Mouse (Mus musculus): ENCODE measurements around the gene Eya3. TPM values are rescaled to one million over a fixed set of nuclear protein-coding genes. Genes with fewer than 3 reads are reported as not detected.

Eya3 gene
- total RNA-seq (2023) = 39.3 TPM

DNA sequence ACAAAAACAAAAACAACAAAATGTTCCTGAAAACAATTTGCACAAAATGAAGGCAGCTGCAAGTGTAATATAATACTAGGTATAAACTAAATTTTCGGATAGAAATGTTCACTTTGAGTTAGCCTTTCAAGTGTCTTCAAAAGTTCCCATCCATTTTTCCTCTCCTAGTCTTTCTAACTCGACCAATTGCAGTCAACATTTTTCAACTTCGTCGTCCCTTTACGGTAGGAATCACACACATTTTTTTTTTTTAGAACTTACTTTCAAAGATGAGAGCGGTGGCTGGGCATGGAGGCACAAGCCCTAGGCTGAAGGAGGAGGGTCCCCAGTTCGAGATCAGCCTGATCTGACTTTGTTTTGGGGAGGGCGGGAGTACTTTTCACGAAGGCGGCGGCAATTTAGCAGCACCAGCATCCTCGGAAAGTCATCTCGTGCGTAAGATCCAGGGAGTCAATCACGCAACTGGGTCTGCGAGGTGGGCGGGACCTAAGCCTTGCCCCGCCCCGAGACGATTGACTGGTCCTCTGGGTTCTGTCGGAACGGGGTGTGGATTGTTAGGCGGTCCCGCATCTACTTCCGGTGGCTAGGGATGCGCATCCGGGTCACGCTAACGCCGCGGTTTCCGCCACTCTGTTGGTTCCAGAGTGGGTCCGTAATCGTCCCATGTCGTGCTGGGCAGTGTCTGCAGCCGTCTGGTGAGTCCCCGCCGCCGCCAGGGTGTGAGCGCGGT lies at the start of gene Eya3:
TSS of gene Eya3 (plus strand) at position 527 of the 730 bp plus-strand sequence.

DNA sequence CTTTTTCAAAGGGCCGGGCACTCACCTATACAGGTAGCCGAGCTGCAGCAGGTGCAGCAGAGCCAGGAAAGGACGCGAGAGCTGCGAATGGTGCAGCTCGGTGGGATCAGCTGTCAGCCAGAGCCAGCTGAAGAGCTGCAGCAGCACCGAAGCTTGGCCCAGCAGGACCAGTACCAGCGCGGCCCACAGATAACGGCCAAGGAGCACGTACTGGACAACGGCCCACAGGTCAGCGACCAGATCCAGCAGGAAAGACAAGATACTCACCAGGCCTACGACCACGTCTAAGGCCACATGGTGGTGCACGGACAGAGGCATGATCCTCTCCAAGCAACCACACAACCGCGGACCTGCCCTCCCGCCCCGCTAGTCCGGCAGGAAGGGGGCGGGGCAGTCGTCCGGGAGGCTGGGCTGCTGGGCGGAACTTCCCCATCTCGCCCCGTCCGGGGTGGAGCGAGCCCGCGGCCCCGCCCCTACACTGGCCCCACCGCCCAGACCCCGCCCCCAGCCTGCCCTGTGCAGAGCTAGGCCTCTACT lies 93.4 kb downstream of the Eya3 start, which contains the start of gene Xkr8:
TSS of gene Xkr8 (minus strand) at position 399 of the 537 bp plus-strand sequence.

DNA sequence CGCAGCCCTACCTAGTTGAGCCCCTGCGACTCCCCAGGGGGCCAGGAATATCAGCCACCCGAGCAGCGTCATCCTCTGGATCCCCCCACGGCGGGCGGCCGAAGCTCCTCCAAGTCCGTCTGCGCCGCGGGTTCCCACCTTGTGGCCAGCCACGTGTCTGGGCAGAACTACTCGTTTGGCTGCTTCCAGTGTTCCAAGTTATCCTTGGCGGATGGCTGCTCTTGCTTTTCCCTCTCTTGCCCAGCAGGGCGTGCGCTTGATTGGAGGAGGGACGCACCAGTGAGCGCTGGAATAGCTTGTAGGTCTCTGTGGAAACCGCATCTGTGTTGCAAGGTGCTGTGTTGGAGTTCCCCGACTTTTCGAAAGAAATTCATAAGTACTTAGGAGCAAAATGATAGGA lies 118.2 kb downstream of the Eya3 start, which contains the start of gene Smpdl3b:
TSS of gene Smpdl3b (minus strand) at position 279 of the 400 bp plus-strand sequence.

DNA sequence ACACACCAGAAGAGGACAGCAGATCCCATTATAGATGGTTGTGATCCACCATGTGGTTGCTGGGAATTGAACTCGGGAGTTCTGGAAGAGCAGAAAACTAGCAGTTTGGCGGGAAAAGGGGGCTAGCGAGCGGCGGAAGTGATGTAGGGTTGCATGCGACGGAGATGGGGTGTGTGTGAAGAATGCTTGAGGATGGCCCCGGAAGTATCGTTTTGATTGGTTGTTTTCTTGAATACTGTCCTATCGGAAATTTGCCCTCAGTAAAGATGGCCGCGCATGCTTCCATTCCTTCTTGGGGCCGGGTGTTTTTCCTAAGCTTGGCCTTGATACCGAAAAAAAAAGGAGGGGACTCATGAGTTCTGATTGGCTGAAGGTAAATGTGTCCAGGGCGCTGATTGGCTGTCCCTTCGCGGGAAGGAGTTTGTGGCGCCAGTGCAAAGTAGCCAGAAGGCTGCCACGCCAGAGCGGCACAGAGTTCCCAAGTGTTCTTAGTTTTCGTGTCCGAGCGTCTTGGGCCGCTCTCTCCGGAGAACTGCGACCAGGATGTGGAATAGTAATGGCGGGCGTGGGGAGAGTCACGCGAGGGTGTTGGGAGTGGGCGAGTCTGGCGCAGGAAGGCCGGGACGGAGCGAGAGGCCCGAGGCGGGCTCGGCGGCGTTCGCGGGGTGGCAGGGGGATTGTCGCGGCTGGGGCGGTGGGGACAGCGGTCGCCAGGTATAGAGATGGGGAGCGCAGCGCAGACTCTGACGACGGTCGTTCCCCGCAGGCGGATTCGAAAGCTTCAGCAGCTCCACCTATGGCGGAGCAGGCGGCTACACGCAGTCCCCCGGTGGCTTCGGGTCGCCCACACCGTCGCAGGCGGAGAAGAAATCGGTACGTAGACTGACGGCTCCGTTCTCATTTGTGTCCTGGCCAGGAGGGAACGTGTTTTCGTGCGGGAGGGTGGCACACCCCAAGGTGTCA lies 129.4 kb downstream of the Eya3 start, which contains the start of gene Rpa2:
TSS of gene Rpa2 (plus strand) at position 419 of the 963 bp plus-strand sequence.

Other genes starting within 250 kb of the Eya3 start
- gene Phactr4, start 216.5 kb upstream of the Eya3 start, total RNA-seq (2023) = 17.1 TPM
- 11.1 TPM for gene Med18, start 175.1 kb upstream of the Eya3 start, total RNA-seq (2023)
- 7.5 TPM for gene Sesn2, start 128.5 kb upstream of the Eya3 start, total RNA-seq (2023)
- 53.3 TPM for gene Atpif1, start 105.3 kb upstream of the Eya3 start, total RNA-seq (2023)
- 99.7 TPM for gene Dnajc8, start 103.4 kb upstream of the Eya3 start, total RNA-seq (2023)
- gene Ptafr, start 74.9 kb upstream of the Eya3 start, total RNA-seq (2023) = 0.55 TPM
- gene Xkr8, start 93.6 kb downstream of the Eya3 start, total RNA-seq (2023) = 2.5 TPM
- gene Smpdl3b, start 118.3 kb downstream of the Eya3 start, total RNA-seq (2023) = not detected
- gene Rpa2, start 129.3 kb downstream of the Eya3 start, total RNA-seq (2023) = 48.1 TPM
- 11.8 TPM for gene Themis2, start 157.4 kb downstream of the Eya3 start, total RNA-seq (2023)
- gene Ppp1r8, start 204.2 kb downstream of the Eya3 start, total RNA-seq (2023) = 45.5 TPM
- gene Stx12, start 245.5 kb downstream of the Eya3 start, total RNA-seq (2023) = 15.4 TPM